Mouse (Mus musculus): ENCODE measurements at regions not wholly inside any gene's neighbourhood (a gene's known extent, or its start where the extent isn't known, plus 50 kb on each side); places are given as distances from the start of the nearest gene placed in this dataset.

DNA sequence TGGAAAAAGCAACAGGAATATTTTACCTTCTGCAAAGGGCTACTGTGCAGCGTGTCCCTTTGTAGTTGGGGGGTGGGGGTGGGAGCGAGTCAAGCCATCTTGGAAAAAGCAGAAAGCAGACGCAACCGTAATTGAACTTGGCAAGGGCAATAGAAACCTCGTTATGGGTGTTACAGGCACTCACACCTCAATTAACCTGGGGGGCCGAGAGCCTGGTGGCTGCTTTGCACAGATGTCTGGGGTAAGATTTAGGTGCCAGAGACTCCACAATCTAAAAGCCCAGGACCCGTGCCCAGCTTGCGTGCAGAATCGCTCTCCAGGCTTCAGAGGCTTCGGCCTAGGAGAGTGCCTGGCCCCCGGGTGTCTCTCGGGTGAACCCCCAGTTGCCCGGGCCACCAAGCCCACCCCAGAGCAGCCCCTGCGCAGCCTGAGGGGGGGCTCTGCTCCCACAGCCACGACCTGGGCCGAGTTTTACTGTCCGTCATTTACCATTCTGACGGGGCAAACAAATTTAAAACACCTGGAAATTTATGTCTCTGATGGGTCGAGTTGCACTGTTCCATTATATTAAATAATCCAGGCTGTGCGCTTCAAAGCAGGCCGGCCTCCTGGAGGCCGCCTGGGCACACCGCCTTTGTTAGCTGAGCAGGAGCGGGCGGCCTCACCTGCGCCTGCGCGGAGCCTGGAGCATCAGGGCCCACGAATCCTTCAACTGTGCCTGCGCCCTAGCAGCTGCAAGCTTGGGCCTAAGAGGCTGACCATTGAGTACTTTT, 212.4 kb downstream of the Srbd1 start:
- 90% methylated on average over 30 of the region's 30 CpGs for WGBS
- H3K4me1 ChIP-seq (ENCODE audit: control insufficient read depth, insufficient read depth, low read length), result no peaks in the 10 kb centered on the region
- no peak overlapping the region for H3K4me3 ChIP-seq (replicated peaks; ENCODE audit: control insufficient read depth, low read depth, low read length)
- H3K27ac ChIP-seq (ENCODE audit: control insufficient read depth, insufficient read depth, low read depth, low read length, poor library complexity), result no peak overlapping the region
- TF ChIP-seq POLR2A (IDR thresholded peaks at IDR 0.05; ENCODE audit: borderline replicate concordance, control insufficient read depth, low read depth, low read length) (no peak), CTCF (IDR thresholded peaks at IDR 0.05; ENCODE audit: control insufficient read depth, insufficient read depth, low read length) (no peak)

- H3K4me1 ChIP-seq (ENCODE audit: control insufficient read depth, insufficient read depth, low read length), result no peaks in the 10 kb centered on the region
- no peak overlapping the region for H3K4me3 ChIP-seq (replicated peaks; ENCODE audit: control insufficient read depth, low read depth, low read length)
- H3K27ac ChIP-seq (ENCODE audit: control insufficient read depth, insufficient read depth, low read depth, low read length, poor library complexity), result no peak overlapping the region
- TF ChIP-seq CTCF (IDR thresholded peaks at IDR 0.05; ENCODE audit: control insufficient read depth, insufficient read depth, low read length), result no peak
- TF ChIP-seq POLR2A (IDR thresholded peaks at IDR 0.05; ENCODE audit: borderline replicate concordance, control insufficient read depth, low read depth, low read length), result no peak
- WGBS, result 71% methylated on average over 10 of the region's 10 CpGs
Measured at GRCm38 (mm10) chr17:85931955-85932354, 213.0 kb downstream of the Srbd1 start.

DNA sequence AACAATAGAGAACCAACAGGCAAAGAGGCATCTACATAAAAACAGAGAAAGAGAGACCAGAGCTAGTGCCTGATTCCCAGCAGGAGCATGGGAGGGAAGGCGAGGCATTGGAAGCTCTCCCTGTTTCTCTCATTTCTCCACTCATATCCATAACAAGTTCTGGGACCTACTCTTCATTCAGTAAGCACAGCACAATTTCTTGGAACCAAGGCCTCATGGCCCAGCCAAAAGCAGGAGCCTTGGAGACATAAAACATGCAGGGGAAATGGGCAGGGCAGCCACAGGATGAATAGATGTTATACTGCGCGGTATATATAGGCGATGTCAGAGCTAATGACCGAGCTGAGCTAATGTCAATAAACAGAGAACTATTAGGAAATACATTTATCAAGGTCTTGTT, 214.2 kb downstream of the Srbd1 start:
- Histone ChIP-seq H3K27ac (ENCODE audit: control insufficient read depth, insufficient read depth, low read depth, low read length, poor library complexity) (no peak overlapping the region), H3K4me1 (ENCODE audit: control insufficient read depth, insufficient read depth, low read length) (no peaks in the 10 kb centered on the region), H3K4me3 (replicated peaks; ENCODE audit: control insufficient read depth, low read depth, low read length) (no peak overlapping the region)
- no peak for TF ChIP-seq POLR2A (IDR thresholded peaks at IDR 0.05; ENCODE audit: borderline replicate concordance, control insufficient read depth, low read depth, low read length)
- TF ChIP-seq CTCF (IDR thresholded peaks at IDR 0.05; ENCODE audit: control insufficient read depth, insufficient read depth, low read length), result no peak
- 88% methylated on average over 5 of the region's 5 CpGs for WGBS

DNA sequence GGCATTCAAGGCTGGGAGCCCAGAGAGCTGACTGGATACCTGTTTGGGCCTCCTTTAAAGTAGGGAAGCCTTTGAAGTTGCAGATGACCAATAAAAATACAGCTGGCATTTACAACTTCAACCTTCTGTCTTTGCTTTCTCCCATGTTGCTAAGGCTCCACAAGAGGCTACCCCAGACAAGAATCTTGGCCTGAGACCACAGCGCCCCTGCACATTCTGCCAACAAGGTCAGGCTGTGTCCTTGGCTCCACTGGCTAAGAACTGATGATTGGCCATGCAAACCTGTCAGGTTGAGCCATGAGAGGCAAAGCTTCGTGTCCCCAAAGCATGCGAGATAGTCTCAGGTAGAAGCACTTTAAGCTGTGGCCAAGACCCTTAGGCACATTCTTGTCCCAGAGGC, 214.6 kb downstream of the Srbd1 start:
- H3K27ac ChIP-seq (ENCODE audit: control insufficient read depth, insufficient read depth, low read depth, low read length, poor library complexity), result no peak overlapping the region

GRCm38 (mm10) chr17:85929699-85930286, 215.2 kb downstream of the Srbd1 start:
- Histone ChIP-seq H3K27ac (ENCODE audit: control insufficient read depth, insufficient read depth, low read depth, low read length, poor library complexity) (no peak overlapping the region), H3K4me3 (replicated peaks; ENCODE audit: control insufficient read depth, low read depth, low read length) (no peak overlapping the region), H3K4me1 (ENCODE audit: control insufficient read depth, insufficient read depth, low read length) (no peaks in the 10 kb centered on the region)
- 75% methylated on average over 12 of the region's 12 CpGs for WGBS
- no peak for TF ChIP-seq POLR2A (IDR thresholded peaks at IDR 0.05; ENCODE audit: borderline replicate concordance, control insufficient read depth, low read depth, low read length)

More for the DNA sequence above, 214.6 kb downstream of the Srbd1 start:
- TF ChIP-seq CTCF (IDR thresholded peaks at IDR 0.05; ENCODE audit: control insufficient read depth, insufficient read depth, low read length), result no peak
- 76% methylated on average over 3 of the region's 3 CpGs for WGBS
- no peaks in the 10 kb centered on the region for H3K4me1 ChIP-seq (ENCODE audit: control insufficient read depth, insufficient read depth, low read length)
- no peak overlapping the region for H3K4me3 ChIP-seq (replicated peaks; ENCODE audit: control insufficient read depth, low read depth, low read length)

DNA sequence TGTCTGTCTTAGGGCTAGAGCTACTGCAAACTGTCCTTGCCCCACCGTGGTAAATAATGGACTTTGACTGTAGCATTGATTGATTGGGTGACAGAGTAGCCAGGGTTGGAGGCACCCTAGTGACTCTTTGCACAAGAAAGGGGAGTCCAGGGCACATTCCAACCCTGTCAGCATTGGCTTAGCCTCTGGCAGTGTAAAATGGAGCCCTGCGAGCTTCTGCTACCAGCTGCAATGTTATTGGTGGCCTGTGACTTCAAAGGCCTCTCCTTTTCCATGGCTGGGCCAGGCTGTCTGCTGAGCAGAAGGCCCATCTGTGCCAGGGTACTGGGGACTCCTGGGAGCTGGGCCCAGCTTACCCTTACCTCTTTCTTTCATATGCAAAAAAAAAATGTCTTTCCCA, 216.4 kb downstream of the Srbd1 start:
- Histone ChIP-seq H3K4me3 (replicated peaks; ENCODE audit: control insufficient read depth, low read depth, low read length) (no peak overlapping the region), H3K27ac (ENCODE audit: control insufficient read depth, insufficient read depth, low read depth, low read length, poor library complexity) (no peak overlapping the region), H3K4me1 (ENCODE audit: control insufficient read depth, insufficient read depth, low read length) (no peaks in the 10 kb centered on the region)

GRCm38 (mm10) chr17:85927261-85927660, 217.7 kb downstream of the Srbd1 start:
- TF ChIP-seq CTCF (IDR thresholded peaks at IDR 0.05; ENCODE audit: control insufficient read depth, insufficient read depth, low read length), result no peak
- no peak for TF ChIP-seq POLR2A (IDR thresholded peaks at IDR 0.05; ENCODE audit: borderline replicate concordance, control insufficient read depth, low read depth, low read length)
- H3K4me3 ChIP-seq (replicated peaks; ENCODE audit: control insufficient read depth, low read depth, low read length), result no peak overlapping the region
- H3K4me1 ChIP-seq (ENCODE audit: control insufficient read depth, insufficient read depth, low read length), result no peaks in the 10 kb centered on the region
- no peak overlapping the region for H3K27ac ChIP-seq (ENCODE audit: control insufficient read depth, insufficient read depth, low read depth, low read length, poor library complexity)
- WGBS, result 85% methylated on average over 9 of the region's 9 CpGs

More for the DNA sequence above, 216.4 kb downstream of the Srbd1 start:
- 73% methylated on average over 2 of the region's 2 CpGs for WGBS
- TF ChIP-seq POLR2A (IDR thresholded peaks at IDR 0.05; ENCODE audit: borderline replicate concordance, control insufficient read depth, low read depth, low read length) (no peak), CTCF (IDR thresholded peaks at IDR 0.05; ENCODE audit: control insufficient read depth, insufficient read depth, low read length) (no peak)

DNA sequence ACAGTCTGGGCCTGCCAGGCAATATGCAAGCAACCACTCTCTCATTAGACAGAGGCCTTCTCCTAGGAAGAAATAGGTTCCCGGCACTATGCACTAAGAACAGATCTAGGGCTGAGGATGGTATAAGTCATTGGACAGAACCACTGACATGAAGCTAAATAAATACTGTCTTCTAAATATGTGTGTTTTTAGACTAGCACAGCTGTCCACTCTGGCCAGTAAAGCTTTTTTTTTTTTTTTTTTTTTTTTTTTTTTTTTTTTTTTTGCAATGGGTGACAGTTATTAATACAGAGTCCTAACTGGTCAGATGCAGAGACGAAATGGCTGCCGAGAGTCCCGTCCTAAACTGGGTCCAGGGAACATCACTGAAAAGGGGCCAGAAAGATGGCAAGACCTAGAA, 218.9 kb downstream of the Srbd1 start:
- H3K4me1 ChIP-seq (ENCODE audit: control insufficient read depth, insufficient read depth, low read length), result no peaks in the 10 kb centered on the region
- TF ChIP-seq CTCF (IDR thresholded peaks at IDR 0.05; ENCODE audit: control insufficient read depth, insufficient read depth, low read length), result no peak
- TF ChIP-seq POLR2A (IDR thresholded peaks at IDR 0.05; ENCODE audit: borderline replicate concordance, control insufficient read depth, low read depth, low read length), result no peak
- H3K4me3 ChIP-seq (replicated peaks; ENCODE audit: control insufficient read depth, low read depth, low read length), result no peak overlapping the region
- H3K27ac ChIP-seq (ENCODE audit: control insufficient read depth, insufficient read depth, low read depth, low read length, poor library complexity), result no peak overlapping the region
- WGBS, result 70% methylated on average over 4 of the region's 4 CpGs
